ENCODE assay signal across 22 mouse cellular contexts in genomic region chr1:132885701-132886100, GRCm38 (mm10). TPM values are rescaled to one million over a fixed set of nuclear protein-coding genes. Genes with fewer than 3 reads are reported as not detected.
DNase-seq lines count a peak whose midpoint lies in the region; ATAC-seq lines count a peak whose summit lies in the region.
"Had no signal": no experiment of that assay in that cellular context is flagged by ENCODE, and none has a peak within 500 bp of the region (broad histone marks: within the 10 kb centered on the region; RNA-seq: fewer than 3 reads in every experiment).

No protein-coding gene starts in this region.

- no peaks in the 10 kb centered on the region for H3K9me3 ChIP-seq in hindbrain, embryonic 13.5 days
- H3K9me3 ChIP-seq in hindbrain, embryonic 12.5 days (replicated peaks) = no peaks in the 10 kb centered on the region
- H3K9me3 ChIP-seq in neural tube, embryonic 11.5 days (ENCODE audit: control insufficient read depth, low read length) = no peaks in the 10 kb centered on the region
- H3K9me3 ChIP-seq: heart, embryonic 15.5 days; limb, embryonic 15.5 days had no signal

- DNase-seq in adrenal gland, postnatal 10 days = peak; percentile 54
- no peak for DNase-seq in adrenal gland, adult 8-10 months
- DNase-seq in neural tube, embryonic 11.5 days (ENCODE audit: low spot score) = peak; percentile 5
- DNase-seq in neural tube, embryonic 10.5 days (ENCODE audit: extremely low spot score, low spot score) = no peak
- DNase-seq in adrenal gland, postnatal 36 days = peak; percentile 54 to 57
- DNase-seq: cerebellum, adult 9-11 months; gastrocnemius, adult 2 months; heart, postnatal 36 days; kidney, postnatal 25 days; left cerebral cortex, postnatal 4 days; lung, embryonic 14.5 days; right cerebral cortex, adult 18-20 months; right cerebral cortex, postnatal 4 days; thymus, adult 18-20 months; thymus, postnatal 4 days had no signal

- peaks cover 51% of the 10 kb centered on the region for H3K4me1 ChIP-seq in hindbrain, embryonic 13.5 days (replicated peaks)
- peaks cover 35% of the 10 kb centered on the region for H3K4me1 ChIP-seq in hindbrain, embryonic 12.5 days
- H3K4me1 ChIP-seq in neural tube, embryonic 11.5 days (ENCODE audit: control insufficient read depth, insufficient read depth, low read length) = peaks cover 7% of the 10 kb centered on the region

- WGBS in hindbrain, embryonic 13.5 days = 37% methylated on average over 4 of the region's 4 CpGs
- WGBS in hindbrain, embryonic 12.5 days = 39% methylated on average over 4 of the region's 4 CpGs
- 33% methylated on average over 4 of the region's 4 CpGs for WGBS in neural tube, embryonic 11.5 days

- H3K4me2 ChIP-seq in hindbrain, embryonic 13.5 days = no peak overlapping the region
- H3K4me2 ChIP-seq in hindbrain, embryonic 12.5 days (replicated peaks) = no peak overlapping the region
- no peak overlapping the region for H3K4me2 ChIP-seq in neural tube, embryonic 11.5 days (ENCODE audit: low read depth)
- H3K4me2 ChIP-seq: heart, embryonic 15.5 days; limb, embryonic 15.5 days; lung, embryonic 14.5 days had no signal

- ATAC-seq in hindbrain, embryonic 13.5 days (ENCODE audit: low FRiP score) = no peak
- ATAC-seq in hindbrain, embryonic 12.5 days (ENCODE audit: low FRiP score) = no peak
- ATAC-seq in neural tube, embryonic 11.5 days (ENCODE audit: insufficient read depth, low FRiP score, low TSS enrichment) = no peak
- ATAC-seq: hindbrain, embryonic 16.5 days; intestine, embryonic 16.5 days had no signal

- peak overlapping the region; percentile 15; the same call in 1 of the 2 replicates for H3K9ac ChIP-seq in hindbrain, embryonic 13.5 days
- no peak overlapping the region for H3K9ac ChIP-seq in hindbrain, embryonic 12.5 days
- no peak overlapping the region for H3K9ac ChIP-seq in neural tube, embryonic 11.5 days (ENCODE audit: low read length)
- H3K9ac ChIP-seq: heart, embryonic 15.5 days; limb, embryonic 15.5 days; liver, embryonic 14.5 days; lung, embryonic 14.5 days had no signal

- no peak overlapping the region for H3K27ac ChIP-seq in hindbrain, embryonic 13.5 days
- H3K27ac ChIP-seq in hindbrain, embryonic 12.5 days = no peak overlapping the region
- no peak overlapping the region for H3K27ac ChIP-seq in neural tube, embryonic 11.5 days (ENCODE audit: low read depth, low read length)
- H3K27ac ChIP-seq: gastrocnemius, adult 2 months; limb, embryonic 15.5 days; liver, embryonic 14.5 days had no signal

- no peak overlapping the region for H3K4me3 ChIP-seq in hindbrain, embryonic 13.5 days
- H3K4me3 ChIP-seq in hindbrain, embryonic 12.5 days = no peak overlapping the region
- no peak overlapping the region for H3K4me3 ChIP-seq in neural tube, embryonic 11.5 days (ENCODE audit: low read depth, low read length)
- H3K4me3 ChIP-seq: gastrocnemius, adult 2 months; heart, embryonic 15.5 days; limb, embryonic 15.5 days had no signal

- H3K27me3 ChIP-seq in hindbrain, embryonic 13.5 days = peaks cover 16% of the 10 kb centered on the region
- H3K27me3 ChIP-seq in hindbrain, embryonic 12.5 days = peaks cover 12% of the 10 kb centered on the region
- H3K27me3 ChIP-seq in neural tube, embryonic 11.5 days (ENCODE audit: control insufficient read depth, insufficient read depth, low read length) = 0 out of 2 replicates have a peak, but pooled peaks cover 3% of the 10 kb centered on the region

- H3K36me3 ChIP-seq in hindbrain, embryonic 13.5 days = no peaks in the 10 kb centered on the region
- no peaks in the 10 kb centered on the region for H3K36me3 ChIP-seq in hindbrain, embryonic 12.5 days
- no peaks in the 10 kb centered on the region for H3K36me3 ChIP-seq in neural tube, embryonic 11.5 days (ENCODE audit: control insufficient read depth, insufficient read depth, low read length)
- H3K36me3 ChIP-seq: heart, embryonic 15.5 days; limb, embryonic 15.5 days had no signal

RNA-seq across cellular contexts. Expression of gene Lrrn2, which starts 5.6 kb away (rescaled TPM):
- 1 to 10 TPM; 6.9 to 7.1 TPM for total RNA-seq in adrenal gland, postnatal 10 days (2021)
- total RNA-seq in adrenal gland, adult 8-10 months (2022) = 10 to 100 TPM; 11.3 to 35.5 (median 24.4) TPM
- polyA plus RNA-seq in hindbrain, embryonic 13.5 days (2015; fragmentation: Nextera tagmentation; extraction: Ambion mirVana) = 27.2 and 28.5 TPM in 2 replicates
- polyA plus RNA-seq in hindbrain, embryonic 12.5 days (2016; fragmentation: Nextera tagmentation; extraction: Ambion mirVana) = 17.0 and 18.8 TPM in 2 replicates
- polyA plus RNA-seq in neural tube, embryonic 11.5 days (2014; fragmentation: Nextera tagmentation; extraction: Ambion mirVana) = 8.1 and 8.5 TPM in 2 replicates
- 10 to 100 TPM in 1 of 2 experiments, 1 to 10 TPM in 1; 9.0 to 15.4 TPM for total RNA-seq in adrenal gland, postnatal 36 days (2021)

Comparison
In these comparisons a context has a peak if more than half of its experiments do, and no peak if none do; other contexts are left out.
1. DNase-seq: peak in adrenal gland, postnatal 10 days (single experiment), neural tube, embryonic 11.5 days (single experiment) and adrenal gland, postnatal 36 days (2 of 2); none in adrenal gland, adult 8-10 months (single experiment) and neural tube, embryonic 10.5 days (single experiment).